Mouse (Mus musculus) CH12.LX (cell line): ENCODE measurements around the gene Nrxn3. TPM values are rescaled to one million over a fixed set of nuclear protein-coding genes. Genes with fewer than 3 reads are reported as not detected.

Experiments used
- DNase-seq: peaks from one replicate; pipeline ENCODE4 v3.0.0-alpha.2; 2013; ENCODE audit errors: extremely low read depth
- H3K27ac ChIP-seq: 2 replicates; pipeline ENCODE4 v1.5.1; 2012; ENCODE audit warnings: low read depth, mild to moderate bottlenecking, control low read depth, moderate library complexity; ENCODE audit not compliant: insufficient read depth
- H3K27me3 ChIP-seq: replicated peaks from 2 replicates; pipeline ENCODE3; 2012; ENCODE audit warnings: inconsistent platforms
- H3K36me3 ChIP-seq, 2 experiments: replicated peaks in 1 of 2; 2 replicates each; pipeline versions ENCODE3 to v1.6.1; 2012; ENCODE audit warnings: inconsistent platforms in 1 of 2, low read length in 1 of 2, mild to moderate bottlenecking in 1 of 2, mixed read lengths in 1 of 2, moderate library complexity in 1 of 2; ENCODE audit not compliant: control insufficient read depth in 1 of 2, insufficient read depth in 1 of 2
- H3K4me1 ChIP-seq, 2 experiments: 2 replicates each; pipeline ENCODE4 v1.6.1; 2012; ENCODE audit warnings: inconsistent platforms in 1 of 2, moderate library complexity in 1 of 2; ENCODE audit not compliant: insufficient read depth in 2 of 2, control insufficient read depth in 1 of 2
- H3K4me2 ChIP-seq: 2 replicates; pipeline ENCODE4 v1.6.1; 2012; ENCODE audit warnings: low read depth, mild to moderate bottlenecking, control low read depth; ENCODE audit not compliant: poor library complexity, insufficient read depth, severe bottlenecking
- H3K4me3 ChIP-seq, 3 experiments: fragments of 150-350 bp in 1 of 3; sonication (generic) in 1 of 3; replicated peaks in 1 of 3; 2 replicates each; pipeline versions ENCODE3 to v1.5.1; 2011 to 2012; ENCODE audit warnings: low read depth in 2 of 3, low read length in 2 of 3, mild to moderate bottlenecking in 2 of 3, moderate library complexity in 2 of 3, control low read depth in 1 of 3, improper control_type of control experiment in 1 of 3, inconsistent platforms in 1 of 3, mixed read lengths in 1 of 3; ENCODE audit not compliant: poor library complexity in 1 of 3
- H3K79me2 ChIP-seq: replicated peaks from 2 replicates; pipeline ENCODE4 v1.6.1; 2012; ENCODE audit warnings: mild to moderate bottlenecking, moderate library complexity; ENCODE audit not compliant: control insufficient read depth, poor library complexity, insufficient read depth, severe bottlenecking; ENCODE audit errors: extremely low read depth
- H3K9ac ChIP-seq: 2 replicates; pipeline ENCODE4 v1.6.1; 2012; ENCODE audit warnings: low read depth, mild to moderate bottlenecking, control low read depth, moderate library complexity; ENCODE audit not compliant: insufficient read depth
- H3K9me3 ChIP-seq: replicated peaks from 2 replicates; pipeline ENCODE3; 2012; ENCODE audit warnings: low read length, inconsistent platforms, mixed read lengths
- CTCF ChIP-seq, 2 experiments: IDR thresholded peaks in 1 of 2; conservative IDR thresholded peaks in 1 of 2; 2 replicates each; pipeline ENCODE4 v1.5.1; 2011 to 2012; ENCODE audit warnings: low read depth in 2 of 2, low read length in 2 of 2, improper control_type of control experiment in 1 of 2, inconsistent platforms in 1 of 2, mild to moderate bottlenecking in 1 of 2, moderate library complexity in 1 of 2
- E2F4 ChIP-seq: IDR thresholded peaks from 2 replicates; pipeline ENCODE4 v1.6.1; 2011; ENCODE audit warnings: low read depth, low read length, improper control_type of control experiment; ENCODE audit not compliant: insufficient replicate concordance
- ETS1 ChIP-seq: conservative IDR thresholded peaks from 2 replicates; pipeline ENCODE4 v1.6.1; 2012; ENCODE audit warnings: low read depth, mild to moderate bottlenecking, inconsistent platforms, low read length, improper control_type of control experiment, moderate library complexity
- HCFC1 ChIP-seq: IDR thresholded peaks from 2 replicates; pipeline ENCODE4 v1.6.1; 2012; ENCODE audit warnings: low read depth, mild to moderate bottlenecking, inconsistent platforms, low read length, improper control_type of control experiment
- KAT2A ChIP-seq: IDR thresholded peaks from 2 replicates; pipeline ENCODE4 v1.6.1; 2012; ENCODE audit warnings: low read length, improper control_type of control experiment, inconsistent platforms; ENCODE audit not compliant: insufficient replicate concordance
- MAFK ChIP-seq: IDR thresholded peaks from 2 replicates; pipeline ENCODE4 v1.6.1; 2011; ENCODE audit warnings: low read length, improper control_type of control experiment; ENCODE audit not compliant: insufficient replicate concordance
- MXI1 ChIP-seq: IDR thresholded peaks from 2 replicates; pipeline ENCODE4 v1.6.1; 2011; ENCODE audit warnings: mild to moderate bottlenecking, low read depth, low read length, improper control_type of control experiment
- RAD21 ChIP-seq: IDR thresholded peaks from 2 replicates; pipeline ENCODE4 v1.6.1; 2011; ENCODE audit warnings: low read depth, mild to moderate bottlenecking, low read length, improper control_type of control experiment, moderate library complexity
- SMC3 ChIP-seq: IDR thresholded peaks from 2 replicates; pipeline ENCODE4 v1.6.1; 2011; ENCODE audit warnings: low read depth, low read length, improper control_type of control experiment
- TBP ChIP-seq: conservative IDR thresholded peaks from 2 replicates; pipeline ENCODE4 v1.6.1; 2011; ENCODE audit warnings: low read depth, low read length, improper control_type of control experiment
- USF2 ChIP-seq: conservative IDR thresholded peaks from 2 replicates; pipeline ENCODE4 v1.6.1; 2011; ENCODE audit warnings: low read depth, low read length, improper control_type of control experiment
- dilution Hi-C: fragments of 300-500 bp; cut with MboI; formaldehyde crosslinking; loops from 2 replicates; pipeline ENCODE4 v1.14.3; 2020; ENCODE audit warnings: low sequenced_read_pairs; ENCODE audit not compliant: extremely low pct_unique_long_range_greater_than_20kb, extremely low pct_ligation_motif_present
- in situ Hi-C: fragments of 300-500 bp; cut with MboI; formaldehyde crosslinking; loops from 3 replicates; pipeline ENCODE4 v1.14.3; 2019; ENCODE audit warnings: low sequenced_read_pairs, low pct_ligation_motif_present, low pct_unique_long_range_greater_than_20kb, mixed read lengths
- polyA plus RNA-seq: library from polyadenylated mRNA; unstranded; fragments of >175 nt; gene quantifications from 2 replicates; pipeline ENCODE4 v1.2.1, GENCODE M21; 2012; ENCODE audit warnings: low read depth; ENCODE audit not compliant: insufficient read length
- total RNA-seq, 2 experiments: library from RNA; depleted of rRNA; stranded (reverse); fragments of 300-350 nt in 1 of 2; fragments of >200 nt in 1 of 2; gene quantifications; 2 replicates each; pipeline ENCODE4 v1.2.3; 2012 to 2014

Gene Nrxn3
- total and polyA plus RNA-seq, 3 experiments, result 0.04 to 0.17 (median 0.09) TPM

- H3K4me2 ChIP-seq, result no peak overlapping the region
- no peaks in the 10 kb centered on the region for H3K9me3 ChIP-seq
- H3K4me1 ChIP-seq, result peaks cover 0 to 19% of the 10 kb centered on the region in 2 experiments; a peak in 2 of 4 replicates
- no peak overlapping the region for H3K9ac ChIP-seq
- H3K27me3 ChIP-seq, result no peaks in the 10 kb centered on the region
- peak; percentile 41 for TF ChIP-seq SMC3
- TF ChIP-seq CTCF (conservative IDR thresholded peaks at IDR 0.05 in 1 of 2, IDR thresholded peaks at IDR 0.05 in 1 of 2; ENCODE audit: low read depth in 2 of 2, low read length in 2 of 2), result peak in 1 of 2 experiments; percentile 41; a peak in 2 of 4 replicates
- no peak for TF ChIP-seq E2F4
- no peak for TF ChIP-seq MXI1
- TF ChIP-seq RAD21, result peak; percentile 24
- in situ Hi-C loops, result no loop called here
- dilution Hi-C loops, result no loop called here
- no peaks in the 10 kb centered on the region for H3K36me3 ChIP-seq
- DNase-seq, result no peak
- H3K27ac ChIP-seq, result no peak overlapping the region
- no peaks in the 10 kb centered on the region for H3K79me2 ChIP-seq
- H3K4me3 ChIP-seq, result no peak overlapping the region
Measured at GRCm38 (mm10) chr12:88850400-88851179, 127.9 kb downstream of the Nrxn3 start.

- dilution Hi-C loops, result no loop called here
- in situ Hi-C loops, result no loop called here
- no peaks in the 10 kb centered on the region for H3K36me3 ChIP-seq
- no peak for TF ChIP-seq E2F4
- TF ChIP-seq HCFC1, result no peak
- H3K4me1 ChIP-seq, result peaks cover 0 to 19% of the 10 kb centered on the region in 2 experiments; a peak in 2 of 4 replicates
- no peaks in the 10 kb centered on the region for H3K79me2 ChIP-seq
- no peaks in the 10 kb centered on the region for H3K9me3 ChIP-seq
- no peak overlapping the region for H3K4me3 ChIP-seq
- no peak overlapping the region for H3K4me2 ChIP-seq
- DNase-seq, result no peak
- H3K9ac ChIP-seq, result no peak overlapping the region
- no peaks in the 10 kb centered on the region for H3K27me3 ChIP-seq
- H3K27ac ChIP-seq, result no peak overlapping the region
Measured at GRCm38 (mm10) chr12:88854039-88854438, 131.4 kb downstream of the Nrxn3 start.

GRCm38 (mm10) chr12:88857701-88858100 is 135.0 kb downstream of the Nrxn3 start:
- no peaks in the 10 kb centered on the region for H3K27me3 ChIP-seq
- dilution Hi-C loops, result no loop called here
- DNase-seq, result no peak
- H3K4me2 ChIP-seq, result no peak overlapping the region
- TF ChIP-seq ETS1, result no peak
- no peak for TF ChIP-seq TBP
- TF ChIP-seq SMC3, result no peak
- no peak for TF ChIP-seq KAT2A
- no peak for TF ChIP-seq USF2
- TF ChIP-seq MAFK, result no peak
- peaks cover 0 to 11% of the 10 kb centered on the region in 2 experiments; a peak in 1 of 4 replicates for H3K4me1 ChIP-seq
- no peaks in the 10 kb centered on the region for H3K9me3 ChIP-seq
- H3K36me3 ChIP-seq, result no peaks in the 10 kb centered on the region
- no peaks in the 10 kb centered on the region for H3K79me2 ChIP-seq
- in situ Hi-C loops, result no loop called here
- no peak overlapping the region for H3K9ac ChIP-seq
- H3K27ac ChIP-seq, result no peak overlapping the region
- no peak overlapping the region for H3K4me3 ChIP-seq
